Mouse (Mus musculus) gastrocnemius, postnatal 25 days (tissue): ENCODE measurements at regions not wholly inside any gene's neighbourhood (a gene's known extent, or its start where the extent isn't known, plus 50 kb on each side); places are given as distances from the start of the nearest gene placed in this dataset.

Experiments used
- DNase-seq: peaks from one replicate; pipeline ENCODE4 v3.0.0; 2022

GRCm38 (mm10) chr19:15047306-15047868 lies 449.5 kb upstream of the Tle4 start:
- peak; percentile 15 for DNase-seq

DNA sequence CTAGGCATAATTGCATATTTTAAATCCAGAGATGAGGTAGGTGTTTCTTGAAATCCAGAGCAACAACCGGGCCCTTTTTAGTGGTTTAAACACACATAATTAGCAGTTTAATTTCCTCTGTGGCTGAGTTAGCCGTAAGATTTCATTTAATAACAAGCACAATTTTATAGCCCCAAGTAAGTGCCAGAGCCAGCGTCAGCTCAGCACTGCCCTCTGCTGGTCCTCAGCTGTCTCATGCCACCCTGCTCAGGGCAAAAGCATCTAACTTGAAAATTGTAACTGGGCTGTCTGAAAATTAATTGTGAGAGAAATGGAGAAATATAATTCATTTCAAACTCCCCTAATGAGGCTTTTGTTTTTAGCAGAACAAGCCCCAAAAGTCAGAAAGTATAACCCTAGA lies 437.7 kb upstream of the Tle4 start:
- DNase-seq = peak; percentile 23

- no peak for DNase-seq
Observed at GRCm38 (mm10) chr19:15033921-15034320, 436.1 kb upstream of the Tle4 start.

GRCm38 (mm10) chr19:15033396-15033795 lies 435.5 kb upstream of the Tle4 start:
- no peak for DNase-seq

DNA sequence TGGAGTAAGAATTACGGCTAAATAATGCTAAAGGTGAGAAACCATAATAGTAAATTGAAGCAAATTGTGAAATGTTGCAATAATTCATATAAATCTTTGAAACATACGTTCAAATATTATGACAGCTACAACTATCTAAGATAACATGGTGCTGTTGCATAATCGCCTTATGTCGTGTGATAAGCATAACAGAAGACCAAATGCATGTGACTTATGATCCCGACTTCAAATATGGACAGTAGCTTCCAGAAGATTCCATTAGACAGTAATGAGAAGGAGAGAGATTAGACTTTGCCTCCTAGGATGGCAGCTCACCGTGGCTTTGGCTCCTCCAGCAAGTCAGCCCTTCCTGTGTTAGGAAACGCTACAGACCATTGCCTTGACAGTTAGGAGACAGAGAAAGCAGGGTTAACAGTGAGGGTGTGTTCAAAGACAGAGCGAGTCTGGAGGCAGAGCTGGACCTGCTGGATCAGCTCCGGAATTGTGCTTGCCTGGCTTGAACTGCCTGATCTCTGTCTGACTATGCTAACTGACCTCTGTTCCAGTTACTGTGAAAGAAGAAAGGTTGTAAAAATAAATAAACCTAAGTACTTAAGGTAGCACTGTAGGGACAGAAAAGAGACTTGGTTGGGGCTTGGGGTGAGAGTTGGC lies 434.6 kb upstream of the Tle4 start:
- no peak for DNase-seq

DNA sequence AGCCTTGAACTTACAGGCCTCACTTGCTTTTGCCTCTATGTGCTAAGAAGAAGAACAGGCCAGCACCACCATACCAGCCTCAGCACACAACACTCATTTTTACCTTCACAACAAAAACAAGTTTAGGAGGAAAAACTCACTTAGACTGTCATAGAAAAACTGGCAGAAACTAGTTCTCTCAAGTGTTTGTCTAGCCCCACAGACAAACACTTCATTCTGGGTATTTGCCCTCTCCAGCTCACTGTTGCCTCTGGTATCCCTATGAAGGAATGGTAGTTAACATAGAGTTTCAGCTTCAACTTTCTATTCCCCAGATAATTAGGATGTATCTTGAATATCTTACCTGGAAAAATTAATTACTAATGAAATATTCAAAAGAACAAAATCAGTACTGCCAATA lies 433.6 kb upstream of the Tle4 start:
- no peak for DNase-seq

DNA sequence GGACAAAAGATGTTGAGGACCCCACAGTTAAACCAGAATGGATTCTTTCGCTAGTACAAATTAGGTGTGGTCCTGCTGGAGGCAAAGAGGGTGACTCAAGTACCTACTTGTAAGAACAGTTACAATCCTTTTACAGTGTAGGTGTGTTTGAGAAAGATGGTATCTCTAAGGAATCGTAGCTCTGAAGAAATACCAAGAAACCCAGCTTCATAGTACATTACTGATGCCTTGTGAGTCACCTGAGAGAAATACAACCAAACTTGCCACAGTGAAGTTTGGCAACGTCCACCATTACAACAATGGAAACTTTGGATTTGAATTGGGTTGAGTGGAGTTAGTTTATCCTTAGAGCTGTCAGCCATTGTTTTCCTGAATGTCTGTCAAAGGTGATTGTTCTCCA lies 405.7 kb upstream of the Tle4 start:
- no peak for DNase-seq

DNA sequence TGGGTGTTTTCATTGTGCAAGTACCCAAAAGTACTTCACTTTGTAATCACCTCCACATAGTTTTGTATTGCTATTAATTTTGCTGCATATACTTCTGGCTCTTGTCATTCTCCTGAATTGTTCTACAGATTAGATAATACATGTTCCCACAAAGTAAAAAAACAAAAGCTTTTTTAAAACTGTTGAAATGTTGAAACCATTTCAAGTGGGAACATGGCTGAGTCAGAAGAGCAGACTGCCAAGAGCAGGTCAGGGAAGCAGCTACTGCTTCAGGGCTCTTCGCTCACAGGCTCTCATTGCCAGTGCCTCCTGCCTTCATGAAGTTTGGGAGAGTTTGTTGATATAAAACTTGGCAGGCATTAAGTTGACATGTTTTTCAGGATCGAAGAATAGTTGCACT lies 395.5 kb upstream of the Tle4 start:
- DNase-seq = no peak

DNA sequence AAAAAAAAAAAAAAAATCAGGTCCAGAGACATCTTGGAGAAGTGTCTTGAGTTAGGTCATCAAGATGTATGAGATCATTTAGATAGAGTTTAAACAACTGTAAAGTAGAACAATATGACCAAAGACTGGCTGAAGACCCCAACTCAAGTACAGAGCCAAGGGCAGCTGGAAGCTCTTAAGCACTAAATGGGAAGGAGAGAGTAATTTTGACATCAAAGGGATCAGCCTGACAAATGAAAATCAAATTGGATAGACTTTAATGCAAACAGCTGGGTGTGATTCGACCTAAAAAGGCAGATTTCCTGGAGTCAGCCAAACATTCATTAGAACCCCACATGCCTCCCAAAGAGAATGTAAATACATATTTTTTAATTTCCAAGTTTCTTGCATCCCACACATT lies 372.3 kb upstream of the Tle4 start:
- no peak for DNase-seq

- DNase-seq = no peak
Observed at GRCm38 (mm10) chr19:14968283-14968682, 370.4 kb upstream of the Tle4 start.

DNA sequence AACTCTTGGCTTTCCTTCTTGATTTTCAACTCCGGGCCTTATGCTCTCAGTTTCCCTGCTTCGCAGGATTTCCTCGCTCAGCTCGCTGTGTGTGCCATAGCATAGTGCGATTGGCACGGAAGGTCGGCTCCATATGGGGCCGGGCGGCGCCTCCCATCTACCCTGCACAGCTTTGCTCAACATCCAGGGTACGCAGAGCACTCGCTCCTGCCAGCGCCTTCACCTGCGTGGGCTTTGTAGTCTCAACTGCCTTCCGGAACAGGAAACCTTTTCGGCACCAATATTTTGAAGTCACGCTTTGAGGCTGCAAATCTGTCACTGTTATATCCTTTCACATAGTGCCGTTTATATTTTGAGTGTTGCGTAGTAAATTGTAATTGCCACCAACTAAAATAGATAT lies 359.9 kb upstream of the Tle4 start:
- DNase-seq = no peak

DNA sequence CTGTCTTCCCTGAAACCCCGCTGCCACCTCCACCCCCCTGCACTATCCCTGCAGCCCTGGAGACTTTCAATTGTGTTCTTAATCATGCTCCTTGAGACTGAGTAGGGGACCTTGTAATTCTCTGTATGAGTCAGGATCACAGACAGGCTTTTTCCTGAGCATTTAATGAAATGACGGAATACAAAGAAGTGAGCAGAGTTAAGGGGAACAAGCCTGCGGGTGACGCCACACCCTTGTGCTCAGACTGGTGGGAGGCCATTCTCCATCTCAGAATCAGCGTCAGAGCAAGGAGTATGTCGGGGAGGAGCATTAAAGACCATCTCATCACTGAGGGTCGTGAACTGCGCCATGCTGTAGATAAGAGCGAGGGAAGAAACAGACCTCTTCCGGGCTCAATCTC lies 359.3 kb upstream of the Tle4 start:
- no peak for DNase-seq

GRCm38 (mm10) chr19:14956392-14956791 lies 358.5 kb upstream of the Tle4 start:
- no peak for DNase-seq

- no peak for DNase-seq
Observed at GRCm38 (mm10) chr19:14955969-14956368, 358.1 kb upstream of the Tle4 start.

GRCm38 (mm10) chr19:14940207-14940952 lies 342.5 kb upstream of the Tle4 start:
- no peak for DNase-seq

GRCm38 (mm10) chr19:14922238-14922637 lies 324.4 kb upstream of the Tle4 start:
- DNase-seq = no peak

DNA sequence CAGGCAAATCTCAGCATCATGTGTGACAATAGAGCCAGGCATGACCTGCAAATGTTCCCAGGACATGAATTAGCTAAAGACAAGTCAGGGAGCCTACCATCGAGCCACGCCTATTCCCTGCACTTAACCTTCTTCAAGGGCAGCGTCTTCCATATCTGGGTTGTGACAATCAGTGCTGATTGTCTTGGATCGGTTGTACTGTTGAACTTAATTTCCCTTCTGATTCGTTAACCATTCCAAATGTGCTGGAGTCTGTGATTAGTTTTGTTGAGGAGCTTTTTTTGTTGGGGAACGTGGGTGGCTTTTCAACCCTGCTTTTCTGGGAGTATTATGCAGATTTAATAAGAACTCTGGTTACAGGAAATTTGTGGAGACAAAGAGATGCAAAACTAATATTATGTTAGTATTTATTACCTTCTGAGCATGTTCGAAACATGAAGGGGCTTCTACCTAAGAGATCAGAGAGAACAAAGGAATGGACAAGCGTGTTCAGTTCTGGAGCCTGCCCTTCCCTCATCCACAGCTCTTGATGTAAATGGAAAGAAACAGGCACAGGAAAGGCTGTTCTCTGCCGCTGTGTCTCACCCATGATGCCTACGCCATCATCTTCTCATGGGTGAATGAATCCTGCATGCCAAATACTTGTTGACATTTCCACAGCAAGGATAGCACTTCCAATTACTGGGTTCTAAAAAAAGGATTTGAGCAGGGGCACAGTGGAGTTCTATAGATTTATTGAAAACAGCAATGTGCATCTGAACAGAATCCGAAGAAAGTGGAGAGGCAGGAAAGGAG lies 313.4 kb upstream of the Tle4 start:
- no peak for DNase-seq

DNA sequence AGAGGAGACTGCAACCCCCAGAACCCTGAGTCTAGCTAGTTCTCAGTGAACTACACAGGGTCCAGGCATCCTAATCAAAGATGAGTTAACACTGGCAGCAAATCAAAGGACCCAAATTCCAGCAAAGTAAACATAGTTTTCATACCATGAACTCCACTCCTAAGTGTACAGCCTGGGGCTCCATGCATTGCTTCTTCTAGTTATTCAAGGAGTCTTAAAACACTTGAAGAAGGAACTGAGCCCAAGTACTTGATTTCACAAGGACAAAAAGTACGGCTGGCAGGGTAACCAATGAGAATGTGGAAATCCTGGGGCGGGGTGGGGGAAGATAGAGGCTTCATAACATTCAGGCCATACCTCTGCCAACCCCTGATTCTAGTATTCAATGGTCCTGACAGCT lies 297.0 kb upstream of the Tle4 start:
- no peak for DNase-seq

- DNase-seq = no peak
Observed at GRCm38 (mm10) chr19:14892390-14892758, 294.5 kb upstream of the Tle4 start.

DNA sequence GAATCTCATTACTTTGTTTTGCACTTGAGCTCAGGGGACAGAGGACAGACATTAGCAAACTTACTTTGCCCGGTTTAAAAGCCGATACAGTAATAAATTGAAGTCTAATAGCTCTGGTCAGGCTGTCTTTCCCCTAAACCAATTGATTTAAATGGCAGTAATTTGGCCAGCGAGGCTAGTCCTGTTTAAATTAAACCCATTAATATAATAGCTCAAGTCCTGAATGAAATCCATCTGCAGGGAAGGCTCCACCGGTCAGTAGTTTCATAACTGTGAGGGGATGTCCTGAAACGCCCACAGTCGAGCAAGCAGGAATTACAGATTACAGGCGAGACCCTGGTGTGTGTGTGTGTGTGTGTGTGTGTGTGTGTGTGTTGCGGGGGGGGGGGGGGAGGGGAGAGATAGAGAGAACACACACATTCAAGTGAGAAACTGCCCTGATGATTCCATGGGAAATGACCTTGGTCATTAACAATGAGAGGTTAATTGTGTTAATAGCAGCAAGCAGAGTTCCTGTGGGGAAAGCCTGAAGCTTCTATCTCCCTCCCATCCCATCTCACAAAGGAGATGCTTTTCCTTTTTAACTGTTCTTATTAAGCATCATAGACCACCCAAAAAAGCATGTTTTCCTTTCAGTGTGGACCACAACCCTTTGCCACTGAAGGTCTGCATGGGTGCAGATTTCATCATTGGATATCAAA lies 294.0 kb upstream of the Tle4 start:
- DNase-seq = no peak

- DNase-seq = no peak
Observed at GRCm38 (mm10) chr19:14891090-14891428, 293.2 kb upstream of the Tle4 start.

- DNase-seq = peak; percentile 7
Observed at GRCm38 (mm10) chr19:14890241-14891089, 292.6 kb upstream of the Tle4 start.
